Mouse (Mus musculus) brown adipose tissue, adult 24 weeks (tissue): ENCODE measurements around the gene Ilk. TPM values are rescaled to one million over a fixed set of nuclear protein-coding genes. Genes with fewer than 3 reads are reported as not detected.

Experiments
- H3K27ac ChIP-seq: fragments of 200-500 bp; replicated peaks from 2 replicates; pipeline ENCODE4 v1.5.1; 2012; ENCODE audit warnings: low read depth, mild to moderate bottlenecking, low read length
- H3K4me1 ChIP-seq: fragments of 200-500 bp; 2 replicates; pipeline ENCODE4 v1.6.1; 2012; ENCODE audit warnings: low read length, mixed read lengths; ENCODE audit not compliant: control insufficient read depth, insufficient read depth, insufficient read length
- H3K4me3 ChIP-seq: fragments of 200-500 bp; 2 replicates; pipeline ENCODE4 v1.5.1; 2012; ENCODE audit warnings: low read depth, mild to moderate bottlenecking, low read length, moderate library complexity; ENCODE audit not compliant: insufficient read depth
- polyA plus RNA-seq: library from polyadenylated mRNA; stranded (reverse); fragments of >200 nt; gene quantifications from 2 replicates; pipeline ENCODE4 v1.2.4, GENCODE M21; 2012; ENCODE audit not compliant: missing spikeins, insufficient read depth, insufficient read length

Ilk gene
- polyA plus RNA-seq, 1 experiment, result 106 TPM

GRCm38 (mm10) chr7:105762517-105763270 lies 26.3 kb downstream of the Ilk start:
- Histone ChIP-seq H3K4me3 (no peak overlapping the region), H3K4me1 (0 out of 2 replicates have a peak, but pooled peaks cover 2% of the 10 kb centered on the region), H3K27ac (no peak overlapping the region)

- peaks cover 9% of the 10 kb centered on the region for H3K4me1 ChIP-seq
- H3K4me3 ChIP-seq, result no peak overlapping the region
- no peak overlapping the region for H3K27ac ChIP-seq
These were observed 27.9 kb downstream of the Ilk start for GRCm38 (mm10) chr7:105764331-105764730.

GRCm38 (mm10) chr7:105767729-105768165 lies 31.4 kb downstream of the Ilk start:
- Histone ChIP-seq H3K4me3 (no peak overlapping the region), H3K27ac (peak overlapping the region; percentile 6; the same call in 1 of the 2 replicates)

GRCm38 (mm10) chr7:105769959-105770358 lies 33.6 kb downstream of the Ilk start:
- peaks cover 12% of the 10 kb centered on the region for H3K4me1 ChIP-seq
- H3K4me3 ChIP-seq, result no peak overlapping the region
- H3K27ac ChIP-seq, result no peak overlapping the region

More at GRCm38 (mm10) chr7:105767729-105768165, 31.4 kb downstream of the Ilk start:
- peaks cover 14% of the 10 kb centered on the region for H3K4me1 ChIP-seq

GRCm38 (mm10) chr7:105772331-105772730 lies 35.9 kb downstream of the Ilk start:
- H3K4me3 ChIP-seq, result no peak overlapping the region
- peaks cover 14% of the 10 kb centered on the region for H3K4me1 ChIP-seq
- no peak overlapping the region for H3K27ac ChIP-seq

- H3K4me3 ChIP-seq, result no peak overlapping the region
- H3K4me1 ChIP-seq, result peaks cover 13% of the 10 kb centered on the region
- H3K27ac ChIP-seq, result no peak overlapping the region
These were observed 36.6 kb downstream of the Ilk start for GRCm38 (mm10) chr7:105773041-105773440.

- Histone ChIP-seq H3K4me1 (peaks cover 23% of the 10 kb centered on the region), H3K4me3 (no peak overlapping the region), H3K27ac (no peak overlapping the region)
These were observed 38.3 kb downstream of the Ilk start for GRCm38 (mm10) chr7:105774661-105775060.

- Histone ChIP-seq H3K4me3 (no peak overlapping the region), H3K4me1 (peaks cover 19% of the 10 kb centered on the region), H3K27ac (no peak overlapping the region)
These were observed 39.6 kb downstream of the Ilk start for GRCm38 (mm10) chr7:105776026-105776425.

- no peak overlapping the region for H3K27ac ChIP-seq
- H3K4me3 ChIP-seq, result no peak overlapping the region
- H3K4me1 ChIP-seq, result peaks cover 19% of the 10 kb centered on the region
These were observed 40.9 kb downstream of the Ilk start for GRCm38 (mm10) chr7:105777316-105777715.

- H3K4me1 ChIP-seq, result peaks cover 19% of the 10 kb centered on the region
- peak overlapping the region; percentile 82 for H3K27ac ChIP-seq
- H3K4me3 ChIP-seq, result no peak overlapping the region
These were observed 41.6 kb downstream of the Ilk start for GRCm38 (mm10) chr7:105777797-105778552.

- peaks cover 20% of the 10 kb centered on the region for H3K4me1 ChIP-seq
- H3K4me3 ChIP-seq, result no peak overlapping the region
- peak overlapping the region; percentile 82 for H3K27ac ChIP-seq
These were observed 42.3 kb downstream of the Ilk start for GRCm38 (mm10) chr7:105778553-105779265.

GRCm38 (mm10) chr7:105783861-105784260 lies 47.5 kb downstream of the Ilk start:
- Histone ChIP-seq H3K27ac (no peak overlapping the region), H3K4me1 (peaks cover 15% of the 10 kb centered on the region), H3K4me3 (no peak overlapping the region)

- Histone ChIP-seq H3K4me3 (no peak overlapping the region), H3K27ac (peak overlapping the region; percentile 39; the same call in 1 of the 2 replicates), H3K4me1 (peaks cover 9% of the 10 kb centered on the region)
These were observed 48.2 kb downstream of the Ilk start for GRCm38 (mm10) chr7:105784556-105784955.

GRCm38 (mm10) chr7:105786506-105787284 lies 50.3 kb downstream of the Ilk start:
- no peak overlapping the region for H3K27ac ChIP-seq
- peaks cover 9% of the 10 kb centered on the region for H3K4me1 ChIP-seq
- peak overlapping the region; percentile 70 for H3K4me3 ChIP-seq
